Mouse (Mus musculus): ENCODE data around the gene Dbr1. TPM values are rescaled to one million over a fixed set of nuclear protein-coding genes. Genes with fewer than 3 reads are reported as not detected.

The Dbr1 gene
- 13.0 and 13.2 TPM in 2 replicates for polyA plus RNA-seq (2014; fragmentation: Nextera tagmentation; extraction: Ambion mirVana)

- ATAC-seq (ENCODE audit: insufficient number of reproducible peaks, insufficient read depth, low FRiP score, low read depth) = peak; percentile 86
- Histone ChIP-seq H3K4me1 (ENCODE audit: control insufficient read depth in 2 of 2, insufficient read depth in 2 of 2, low read length in 2 of 2) (peaks cover 0 to 4% of the 10 kb centered on the region in 2 experiments; a peak in 3 of 4 replicates), H3K4me2 (ENCODE audit: low read length) (peak within 1 kb of the TSS; percentile 82), H3K36me3 (ENCODE audit: control insufficient read depth, insufficient read depth, low read length) (peaks cover 20% of the 10 kb centered on the region), H3K9ac (ENCODE audit: low read length) (peak within 1 kb of the TSS; percentile 95), H3K27ac (replicated peaks in 1 of 2; ENCODE audit: control insufficient read depth in 1 of 2, insufficient read depth in 1 of 2, low read depth in 2 of 2, low read length in 2 of 2) (peak within 1 kb of the TSS; percentile 59 to 78), H3K9me3 (ENCODE audit: control insufficient read depth, low read length) (no peaks in the 10 kb centered on the region), H3K4me3 (ENCODE audit: control insufficient read depth in 1 of 2, insufficient read depth in 1 of 2, low read depth in 1 of 2, low read length in 2 of 2) (peak within 1 kb of the TSS; percentile 67 to 96), H3K27me3 (ENCODE audit: control insufficient read depth, insufficient read depth, low read length) (no peaks in the 10 kb centered on the region)
- under 1% methylated on average over 57 of the region's 57 CpGs for WGBS
These were observed at the start of gene Dbr1 for GRCm38 (mm10) chr9:99575677-99576480. TSS of gene Dbr1 (plus strand) at chr9:99575799.

GRCm38 (mm10) chr9:99531865-99532264 lies 43.7 kb upstream of the Dbr1 start:
- Histone ChIP-seq H3K27ac (replicated peaks in 1 of 2; ENCODE audit: control insufficient read depth in 1 of 2, insufficient read depth in 1 of 2, low read depth in 2 of 2, low read length in 2 of 2) (no peak overlapping the region), H3K36me3 (ENCODE audit: control insufficient read depth, insufficient read depth, low read length) (peaks cover 89% of the 10 kb centered on the region), H3K27me3 (ENCODE audit: control insufficient read depth, insufficient read depth, low read length) (no peaks in the 10 kb centered on the region), H3K4me3 (ENCODE audit: control insufficient read depth in 1 of 2, insufficient read depth in 1 of 2, low read depth in 1 of 2, low read length in 2 of 2) (no peak overlapping the region), H3K9ac (ENCODE audit: low read length) (no peak overlapping the region), H3K9me3 (ENCODE audit: control insufficient read depth, low read length) (no peaks in the 10 kb centered on the region), H3K4me1 (ENCODE audit: control insufficient read depth in 2 of 2, insufficient read depth in 2 of 2, low read length in 2 of 2) (no peaks in the 10 kb centered on the region), H3K4me2 (ENCODE audit: low read length) (no peak overlapping the region)
- no peak for ATAC-seq (ENCODE audit: insufficient number of reproducible peaks, insufficient read depth, low FRiP score, low read depth)
- 79% methylated on average over 1 of the region's 1 CpGs for WGBS

- 96% methylated on average over 1 of the region's 1 CpGs for WGBS
- Histone ChIP-seq H3K9ac (ENCODE audit: low read length) (no peak overlapping the region), H3K9me3 (ENCODE audit: control insufficient read depth, low read length) (no peaks in the 10 kb centered on the region), H3K4me1 (ENCODE audit: control insufficient read depth in 2 of 2, insufficient read depth in 2 of 2, low read length in 2 of 2) (no peaks in the 10 kb centered on the region), H3K27ac (replicated peaks in 1 of 2; ENCODE audit: control insufficient read depth in 1 of 2, insufficient read depth in 1 of 2, low read depth in 2 of 2, low read length in 2 of 2) (no peak overlapping the region), H3K36me3 (ENCODE audit: control insufficient read depth, insufficient read depth, low read length) (no peaks in the 10 kb centered on the region), H3K4me2 (ENCODE audit: low read length) (no peak overlapping the region), H3K27me3 (ENCODE audit: control insufficient read depth, insufficient read depth, low read length) (no peaks in the 10 kb centered on the region), H3K4me3 (ENCODE audit: control insufficient read depth in 1 of 2, insufficient read depth in 1 of 2, low read depth in 1 of 2, low read length in 2 of 2) (no peak overlapping the region)
- no peak for ATAC-seq (ENCODE audit: insufficient number of reproducible peaks, insufficient read depth, low FRiP score, low read depth)
These were observed 29.3 kb upstream of the Dbr1 start for GRCm38 (mm10) chr9:99546259-99546658.

- Histone ChIP-seq H3K9ac (ENCODE audit: low read length) (no peak overlapping the region), H3K9me3 (ENCODE audit: control insufficient read depth, low read length) (no peaks in the 10 kb centered on the region), H3K36me3 (ENCODE audit: control insufficient read depth, insufficient read depth, low read length) (no peaks in the 10 kb centered on the region), H3K27me3 (ENCODE audit: control insufficient read depth, insufficient read depth, low read length) (no peaks in the 10 kb centered on the region), H3K4me1 (ENCODE audit: control insufficient read depth in 2 of 2, insufficient read depth in 2 of 2, low read length in 2 of 2) (peaks cover 0 to 10% of the 10 kb centered on the region in 2 experiments; a peak in 1 of 4 replicates), H3K4me3 (ENCODE audit: control insufficient read depth in 1 of 2, insufficient read depth in 1 of 2, low read depth in 1 of 2, low read length in 2 of 2) (no peak overlapping the region), H3K27ac (replicated peaks in 1 of 2; ENCODE audit: control insufficient read depth in 1 of 2, insufficient read depth in 1 of 2, low read depth in 2 of 2, low read length in 2 of 2) (no peak overlapping the region), H3K4me2 (ENCODE audit: low read length) (no peak overlapping the region)
- 83% methylated on average over 2 of the region's 2 CpGs for WGBS
- ATAC-seq (ENCODE audit: insufficient number of reproducible peaks, insufficient read depth, low FRiP score, low read depth) = no peak
These were observed 23.5 kb upstream of the Dbr1 start for GRCm38 (mm10) chr9:99552068-99552467.

GRCm38 (mm10) chr9:99553049-99553448 lies 22.6 kb upstream of the Dbr1 start:
- H3K4me3 ChIP-seq (ENCODE audit: control insufficient read depth in 1 of 2, insufficient read depth in 1 of 2, low read depth in 1 of 2, low read length in 2 of 2) = no peak overlapping the region

GRCm38 (mm10) chr9:99554052-99554451 lies 21.5 kb upstream of the Dbr1 start:
- H3K9me3 ChIP-seq (ENCODE audit: control insufficient read depth, low read length) = no peaks in the 10 kb centered on the region
- no peak overlapping the region for H3K9ac ChIP-seq (ENCODE audit: low read length)
- no peak overlapping the region for H3K4me3 ChIP-seq (ENCODE audit: control insufficient read depth in 1 of 2, insufficient read depth in 1 of 2, low read depth in 1 of 2, low read length in 2 of 2)
- no peak overlapping the region for H3K27ac ChIP-seq (replicated peaks in 1 of 2; ENCODE audit: control insufficient read depth in 1 of 2, insufficient read depth in 1 of 2, low read depth in 2 of 2, low read length in 2 of 2)
- H3K4me2 ChIP-seq (ENCODE audit: low read length) = no peak overlapping the region
- no peak for ATAC-seq (ENCODE audit: insufficient number of reproducible peaks, insufficient read depth, low FRiP score, low read depth)
- no peaks in the 10 kb centered on the region for H3K36me3 ChIP-seq (ENCODE audit: control insufficient read depth, insufficient read depth, low read length)
- peaks cover 0 to 16% of the 10 kb centered on the region in 2 experiments; a peak in 2 of 4 replicates for H3K4me1 ChIP-seq (ENCODE audit: control insufficient read depth in 2 of 2, insufficient read depth in 2 of 2, low read length in 2 of 2)
- no peaks in the 10 kb centered on the region for H3K27me3 ChIP-seq (ENCODE audit: control insufficient read depth, insufficient read depth, low read length)

More at GRCm38 (mm10) chr9:99553049-99553448, 22.6 kb upstream of the Dbr1 start:
- Histone ChIP-seq H3K27me3 (ENCODE audit: control insufficient read depth, insufficient read depth, low read length) (no peaks in the 10 kb centered on the region), H3K4me2 (ENCODE audit: low read length) (no peak overlapping the region), H3K9me3 (ENCODE audit: control insufficient read depth, low read length) (no peaks in the 10 kb centered on the region), H3K36me3 (ENCODE audit: control insufficient read depth, insufficient read depth, low read length) (no peaks in the 10 kb centered on the region), H3K4me1 (ENCODE audit: control insufficient read depth in 2 of 2, insufficient read depth in 2 of 2, low read length in 2 of 2) (peaks cover 0 to 16% of the 10 kb centered on the region in 2 experiments; a peak in 2 of 4 replicates), H3K9ac (ENCODE audit: low read length) (no peak overlapping the region), H3K27ac (replicated peaks in 1 of 2; ENCODE audit: control insufficient read depth in 1 of 2, insufficient read depth in 1 of 2, low read depth in 2 of 2, low read length in 2 of 2) (no peak overlapping the region)
- no peak for ATAC-seq (ENCODE audit: insufficient number of reproducible peaks, insufficient read depth, low FRiP score, low read depth)
- 52% methylated on average over 2 of the region's 2 CpGs for WGBS

GRCm38 (mm10) chr9:99555253-99555652 lies 20.3 kb upstream of the Dbr1 start:
- ATAC-seq (ENCODE audit: insufficient number of reproducible peaks, insufficient read depth, low FRiP score, low read depth) = no peak

More at GRCm38 (mm10) chr9:99555253-99555652, 20.3 kb upstream of the Dbr1 start:
- WGBS = 80% methylated on average over 3 of the region's 3 CpGs
- no peak overlapping the region for H3K4me2 ChIP-seq (ENCODE audit: low read length)
- no peaks in the 10 kb centered on the region for H3K36me3 ChIP-seq (ENCODE audit: control insufficient read depth, insufficient read depth, low read length)
- H3K9me3 ChIP-seq (ENCODE audit: control insufficient read depth, low read length) = no peaks in the 10 kb centered on the region
- no peak overlapping the region for H3K4me3 ChIP-seq (ENCODE audit: control insufficient read depth in 1 of 2, insufficient read depth in 1 of 2, low read depth in 1 of 2, low read length in 2 of 2)
- no peak overlapping the region for H3K27ac ChIP-seq (replicated peaks in 1 of 2; ENCODE audit: control insufficient read depth in 1 of 2, insufficient read depth in 1 of 2, low read depth in 2 of 2, low read length in 2 of 2)
- peaks cover 0 to 16% of the 10 kb centered on the region in 2 experiments; a peak in 2 of 4 replicates for H3K4me1 ChIP-seq (ENCODE audit: control insufficient read depth in 2 of 2, insufficient read depth in 2 of 2, low read length in 2 of 2)
- H3K27me3 ChIP-seq (ENCODE audit: control insufficient read depth, insufficient read depth, low read length) = no peaks in the 10 kb centered on the region
- no peak overlapping the region for H3K9ac ChIP-seq (ENCODE audit: low read length)
